Mouse (Mus musculus) frontal cortex, adult 2 months (tissue): ENCODE data around the gene Morn4. TPM values are rescaled to one million over a fixed set of nuclear protein-coding genes. Genes with fewer than 3 reads are reported as not detected.

Source experiments
- DNase-seq, 2 experiments: peaks; one replicate each; pipeline ENCODE4 v3.0.0; 2022; ENCODE audit warnings: low spot score in 1 of 2; ENCODE audit errors: extremely low spot score in 1 of 2
- polyA plus RNA-seq: library from polyadenylated mRNA; depleted of rRNA; stranded (reverse); fragments of >200 nt; gene quantifications from 2 replicates; pipeline ENCODE4 v1.2.3, GENCODE M21; 2012; rRNA removed

Morn4 gene
- polyA plus RNA-seq, 1 experiment = 87.9 TPM

GRCm38 (mm10) chr19:42050251-42050650 lies 35.9 kb downstream of the Morn4 start:
- DNase-seq = no peak

- DNase-seq = peak in 1 of 2 experiments; percentile 52
Observed at GRCm38 (mm10) chr19:42045269-42046102, 40.7 kb downstream of the Morn4 start, which contains the start of gene Hoga1. Gene Hoga1, plus strand, starts transcription at chr19:42045610.

- no peak for DNase-seq
Observed at GRCm38 (mm10) chr19:42043988-42044387, 42.2 kb downstream of the Morn4 start.

- DNase-seq = no peak
Observed at GRCm38 (mm10) chr19:42038310-42038709, 47.8 kb downstream of the Morn4 start.

- DNase-seq = no peak
Observed at GRCm38 (mm10) chr19:42037167-42037702, 48.9 kb downstream of the Morn4 start.

- DNase-seq = no peak
Observed at GRCm38 (mm10) chr19:42036357-42036756, 49.8 kb downstream of the Morn4 start.

GRCm38 (mm10) chr19:42035456-42036248 lies 50.5 kb downstream of the Morn4 start, which contains the start of gene Ankrd2:
Gene Ankrd2, plus strand, starts transcription at chr19:42036000.
- peak; percentile 53 to 84 for DNase-seq

GRCm38 (mm10) chr19:42034881-42035455 lies 51.2 kb downstream of the Morn4 start:
- DNase-seq = peak in 1 of 2 experiments; percentile 46

GRCm38 (mm10) chr19:42034146-42034775 lies 51.9 kb downstream of the Morn4 start:
- DNase-seq = peak in 1 of 2 experiments; percentile 9

- DNase-seq = no peak
Observed at GRCm38 (mm10) chr19:42033611-42034010, 52.5 kb downstream of the Morn4 start.

GRCm38 (mm10) chr19:42031112-42031511 lies 55.0 kb downstream of the Morn4 start:
- DNase-seq = no peak

GRCm38 (mm10) chr19:42026158-42026557 lies 60.0 kb downstream of the Morn4 start:
- DNase-seq = peak; percentile 53 to 93

Other genes starting within 250 kb of the Morn4 start
- 7.5 and 8.3 TPM in 2 replicates for gene Frat2, start 238.2 kb downstream of the Morn4 start, polyA plus RNA-seq
- gene Rrp12, start 190.2 kb downstream of the Morn4 start, polyA plus RNA-seq = 17.0 and 19.0 TPM in 2 replicates
- 727 and 788 TPM in 2 replicates for gene Pgam1, start 174.4 kb downstream of the Morn4 start, polyA plus RNA-seq
- gene Exosc1, start 152.9 kb downstream of the Morn4 start, polyA plus RNA-seq = 25.1 and 28.0 TPM in 2 replicates
- 65.3 and 66.1 TPM in 2 replicates for gene Zdhhc16, start 152.9 kb downstream of the Morn4 start, polyA plus RNA-seq
- gene Mms19, start 105.2 kb downstream of the Morn4 start, polyA plus RNA-seq = 56.3 and 61.7 TPM in 2 replicates
- gene Ubtd1, start 104.6 kb downstream of the Morn4 start, polyA plus RNA-seq = 21.6 and 21.9 TPM in 2 replicates
- gene Ankrd2, start 50.4 kb downstream of the Morn4 start, polyA plus RNA-seq = 0.16 and 0.55 TPM in 2 replicates
- 1.5 and 2.0 TPM in 2 replicates for gene Hoga1, start 40.7 kb downstream of the Morn4 start, polyA plus RNA-seq
- 0.08 and 0.14 TPM in 2 replicates for gene 4933411K16Rik, start 34.1 kb downstream of the Morn4 start, polyA plus RNA-seq
- gene Pi4k2a, start 4.1 kb upstream of the Morn4 start, polyA plus RNA-seq = 46.8 and 51.4 TPM in 2 replicates
- gene Avpi1, start 42.7 kb upstream of the Morn4 start, polyA plus RNA-seq = 31.3 and 38.3 TPM in 2 replicates
- 14.4 and 17.2 TPM in 2 replicates for gene Marveld1, start 61.0 kb upstream of the Morn4 start, polyA plus RNA-seq
- 99.8 and 113 TPM in 2 replicates for gene Zfyve27, start 77.6 kb upstream of the Morn4 start, polyA plus RNA-seq
- gene Sfrp5, start 115.9 kb upstream of the Morn4 start, polyA plus RNA-seq = 3.6 and 5.9 TPM in 2 replicates
- gene Golga7b, start 161.2 kb upstream of the Morn4 start, polyA plus RNA-seq = 98.3 and 99.6 TPM in 2 replicates